Mouse (Mus musculus) stomach, postnatal 0 days (tissue): Measurements from ENCODE around the gene Got2.

Experiments
- CTCF ChIP-seq: IDR thresholded peaks from 2 replicates; pipeline ENCODE4 v1.5.1; 2016; ENCODE audit warnings: antibody characterized with exemption, low read depth, mild to moderate bottlenecking, moderate library complexity
- EP300 ChIP-seq: optimal IDR thresholded peaks from 2 replicates; pipeline ENCODE3; 2016; ENCODE audit warnings: antibody characterized with exemption

GRCm38 (mm10) chr8:95885966-95886365, 2.4 kb downstream of the Got2 start:
- TF ChIP-seq CTCF = no peak
- TF ChIP-seq EP300 = no peak
